Mouse (Mus musculus): ENCODE measurements around the gene Vps37b.
"Not testable (repeated sequence)": the region's sequence is repeated elsewhere in the genome, so short reads cannot be mapped to it uniquely, and the experiment has no call there.

Gene Vps37b

GRCm38 (mm10) chr5:124032001-124032508 lies at the start of gene Vps37b:
Gene Vps37b (minus strand): TSS chr5:124032270.
- no peak for DNase-seq (ENCODE audit: extremely low read depth, low read depth, low spot score)

GRCm38 (mm10) chr5:124079880-124080279 lies 47.8 kb upstream of the Vps37b start:
- no peak for DNase-seq (ENCODE audit: extremely low read depth, low read depth, low spot score)

DNA sequence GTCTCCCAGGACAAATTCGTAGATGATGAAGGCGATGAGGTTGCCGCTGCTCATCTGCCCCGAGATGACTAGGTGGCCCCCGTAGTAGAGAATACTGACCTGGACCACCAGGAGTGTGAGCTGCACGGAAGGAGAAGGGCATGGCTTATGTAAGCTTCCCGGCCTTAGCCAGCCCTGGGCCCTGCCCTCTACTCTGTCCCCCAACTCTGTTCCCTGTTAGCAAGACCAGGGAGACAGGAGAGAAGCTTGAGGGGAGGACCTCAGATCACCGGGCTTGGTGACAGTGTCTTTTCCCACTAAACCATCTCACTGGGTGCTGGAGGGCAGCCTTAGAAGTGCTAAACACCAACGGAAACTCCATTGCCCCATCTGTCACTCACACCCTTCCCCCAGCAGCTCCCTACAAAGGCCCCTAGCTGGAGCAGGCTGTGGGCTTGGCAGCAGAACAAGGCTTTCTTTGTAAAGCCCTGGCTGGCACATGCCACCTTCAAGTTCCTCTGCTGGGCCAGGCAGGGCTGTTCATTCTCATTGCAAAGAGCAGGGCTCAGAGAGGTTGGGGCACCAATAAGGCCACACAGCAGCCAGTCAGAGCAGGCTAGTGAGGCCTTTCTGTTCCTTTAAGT lies 46.8 kb upstream of the Vps37b start:
- no peak for DNase-seq (ENCODE audit: extremely low read depth, low read depth, low spot score)

DNA sequence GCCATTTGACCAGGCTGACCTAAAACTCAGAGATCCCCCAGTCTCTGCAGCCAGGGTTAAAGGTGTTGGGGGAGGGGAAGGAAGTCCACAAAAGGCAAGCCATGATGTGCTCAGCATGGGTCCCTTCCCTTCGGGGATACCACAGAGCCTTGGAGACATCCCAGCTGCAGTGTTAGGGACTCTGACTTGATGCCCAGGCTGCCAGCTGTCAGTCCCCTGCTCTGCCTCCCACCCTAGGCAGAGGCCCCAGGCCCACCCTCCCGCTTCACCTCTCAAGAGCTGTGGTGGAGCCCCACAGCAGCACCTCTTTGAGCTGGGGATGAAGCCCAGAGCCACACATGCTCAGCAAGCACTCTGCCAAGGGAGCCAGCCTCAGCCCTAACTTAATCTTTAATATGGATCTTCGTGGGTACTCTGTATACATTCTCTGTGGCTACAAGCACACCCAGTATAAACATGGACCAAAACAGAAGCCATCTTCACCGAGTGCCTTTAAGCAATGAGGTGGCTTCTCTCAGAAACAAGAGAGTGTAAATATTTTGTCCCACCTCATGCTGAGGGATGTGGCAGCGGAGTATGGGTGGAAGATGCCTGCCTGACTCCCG lies 45.9 kb upstream of the Vps37b start:
- DNase-seq (ENCODE audit: extremely low read depth, low read depth, low spot score): no peak

GRCm38 (mm10) chr5:124077241-124077640 lies 45.2 kb upstream of the Vps37b start:
- DNase-seq (ENCODE audit: extremely low read depth, low read depth, low spot score): no peak

DNA sequence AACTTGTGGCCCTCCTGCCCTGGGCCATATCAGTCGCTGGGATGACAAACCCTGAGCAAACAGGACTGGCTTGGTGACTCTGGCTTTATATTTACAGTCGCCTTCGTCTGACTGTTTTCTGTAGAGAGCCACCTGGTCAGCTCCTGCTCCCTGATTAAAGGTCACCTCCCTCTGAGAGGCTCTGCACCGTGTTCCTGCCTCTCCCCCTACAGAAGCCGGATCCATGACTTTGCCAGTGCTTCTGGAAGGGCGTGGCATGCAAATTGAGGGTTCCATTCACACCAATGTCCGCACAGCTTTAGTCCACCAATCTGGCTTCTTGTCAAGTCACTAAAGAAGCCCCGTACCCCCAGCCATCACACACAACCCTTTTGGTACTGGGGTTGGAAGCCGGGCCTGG lies 44.5 kb upstream of the Vps37b start:
- DNase-seq (ENCODE audit: extremely low read depth, low read depth, low spot score): no peak

DNA sequence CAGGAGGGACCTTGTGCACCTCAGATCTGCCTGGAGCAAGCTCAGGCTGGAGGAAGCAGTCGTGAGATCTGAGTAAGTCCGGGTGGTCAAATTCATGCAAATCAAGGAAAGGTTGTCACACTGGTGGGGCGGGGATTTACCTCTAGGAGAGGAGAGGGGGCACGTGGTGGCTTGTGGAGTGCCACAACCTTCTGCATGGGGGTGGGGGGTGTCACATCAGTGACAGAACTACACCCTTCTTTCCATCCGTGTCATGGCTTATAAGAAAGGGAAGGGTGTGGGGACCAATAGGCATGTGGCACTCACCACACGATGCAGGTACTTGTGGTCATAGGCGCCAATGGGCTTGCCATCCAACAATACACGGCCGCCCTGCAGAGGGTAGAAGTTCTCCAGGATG lies 43.6 kb upstream of the Vps37b start:
- DNase-seq (ENCODE audit: extremely low read depth, low read depth, low spot score): no peak

GRCm38 (mm10) chr5:124074845-124075307 lies 42.8 kb upstream of the Vps37b start:
- DNase-seq (ENCODE audit: extremely low read depth, low read depth, low spot score): no peak

DNA sequence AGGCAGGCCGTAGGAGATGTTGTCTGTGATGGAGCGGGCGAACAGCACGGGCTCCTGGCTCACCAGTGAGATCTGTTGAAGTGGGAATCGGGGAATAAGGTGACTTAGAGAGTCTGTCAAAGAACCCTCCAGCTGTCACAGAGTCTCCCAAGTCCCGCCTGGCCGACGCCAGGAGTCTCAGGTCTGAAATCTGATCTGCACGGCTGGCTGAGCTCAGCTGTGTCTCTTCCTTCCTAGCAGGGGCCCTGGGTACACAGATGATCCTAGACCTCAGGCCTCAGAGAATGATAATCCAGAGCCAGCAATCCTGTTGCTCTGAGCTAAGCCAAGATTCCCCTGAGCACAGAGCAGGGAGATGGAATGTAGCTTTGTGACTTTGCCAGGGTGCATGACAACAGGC lies 41.6 kb upstream of the Vps37b start:
- no peak for DNase-seq (ENCODE audit: extremely low read depth, low read depth, low spot score)

DNA sequence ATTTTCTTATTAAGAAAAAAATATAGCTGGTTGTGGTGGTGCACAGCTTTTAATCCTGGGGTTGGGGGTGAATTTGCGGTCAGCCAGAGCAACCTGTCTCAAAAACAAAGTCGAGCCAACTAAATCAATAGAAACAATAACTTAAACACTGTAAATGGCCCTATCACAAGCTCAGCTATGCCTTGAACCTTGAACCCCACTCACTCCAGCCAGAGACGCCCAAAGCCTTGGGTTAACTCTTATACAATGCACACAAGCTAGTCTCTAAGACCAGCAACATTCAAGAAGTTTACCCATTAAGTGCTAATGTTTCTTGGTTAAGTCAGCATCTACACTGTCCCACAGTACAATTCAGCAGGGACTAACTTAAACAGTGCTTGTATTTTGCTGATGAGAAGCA lies 37.6 kb upstream of the Vps37b start:
- DNase-seq (ENCODE audit: extremely low read depth, low read depth, low spot score): no peak

DNA sequence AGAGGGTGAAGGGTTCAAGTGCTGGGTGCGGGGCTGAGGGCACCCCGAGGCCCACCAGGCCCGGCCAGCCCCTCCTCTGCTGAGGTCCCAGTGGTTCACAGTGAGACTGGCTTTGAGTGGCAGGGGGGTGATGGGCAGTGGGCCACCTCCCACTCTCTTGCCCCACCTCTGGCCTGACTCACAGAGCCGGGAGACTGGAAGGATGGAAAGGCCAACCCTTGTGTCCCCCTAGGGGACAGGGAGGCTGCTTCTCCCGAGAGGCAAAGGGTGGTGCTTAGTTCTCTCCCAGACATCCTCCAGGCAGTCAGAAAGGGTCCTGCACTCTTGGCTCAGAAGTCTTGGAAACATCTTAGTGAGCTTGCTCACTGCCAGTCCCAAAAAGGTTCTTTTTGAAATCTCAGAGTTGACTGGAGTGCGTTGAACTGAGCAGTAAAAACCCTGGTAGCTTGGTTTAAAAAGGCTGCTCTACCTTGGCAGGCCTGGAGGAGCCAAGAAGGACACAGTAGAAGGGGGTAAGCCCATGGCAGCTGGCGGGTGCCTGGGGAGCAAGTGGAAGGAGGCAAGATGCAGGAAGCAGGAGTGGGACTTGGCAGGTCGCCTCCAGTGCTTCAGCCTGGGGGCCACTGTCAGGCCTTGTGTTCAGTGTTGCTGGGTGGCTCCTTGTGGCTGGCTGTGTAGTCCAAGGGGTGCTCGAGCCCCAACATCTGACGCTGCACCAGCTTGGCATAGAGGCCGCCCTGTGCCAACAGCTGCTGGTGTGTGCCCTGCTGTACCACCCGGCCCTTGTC lies 30.2 kb upstream of the Vps37b start:
- DNase-seq (ENCODE audit: extremely low read depth, low read depth, low spot score): no peak

GRCm38 (mm10) chr5:124059677-124060076 lies 27.6 kb upstream of the Vps37b start:
- DNase-seq (ENCODE audit: extremely low read depth, low read depth, low spot score): no peak

GRCm38 (mm10) chr5:124058749-124059148 lies 26.7 kb upstream of the Vps37b start:
- no peak for DNase-seq (ENCODE audit: extremely low read depth, low read depth, low spot score)

GRCm38 (mm10) chr5:124056956-124057355 lies 24.9 kb upstream of the Vps37b start:
- DNase-seq (ENCODE audit: extremely low read depth, low read depth, low spot score): no peak

- DNase-seq (ENCODE audit: extremely low read depth, low read depth, low spot score): no peak
Measured at GRCm38 (mm10) chr5:124056219-124056618, 24.1 kb upstream of the Vps37b start.

- DNase-seq (ENCODE audit: extremely low read depth, low read depth, low spot score): not testable (repeated sequence)
Measured at GRCm38 (mm10) chr5:124052641-124053040, 20.6 kb upstream of the Vps37b start.

GRCm38 (mm10) chr5:124051899-124052491 lies 19.9 kb upstream of the Vps37b start:
- DNase-seq (ENCODE audit: extremely low read depth, low read depth, low spot score): no peak

DNA sequence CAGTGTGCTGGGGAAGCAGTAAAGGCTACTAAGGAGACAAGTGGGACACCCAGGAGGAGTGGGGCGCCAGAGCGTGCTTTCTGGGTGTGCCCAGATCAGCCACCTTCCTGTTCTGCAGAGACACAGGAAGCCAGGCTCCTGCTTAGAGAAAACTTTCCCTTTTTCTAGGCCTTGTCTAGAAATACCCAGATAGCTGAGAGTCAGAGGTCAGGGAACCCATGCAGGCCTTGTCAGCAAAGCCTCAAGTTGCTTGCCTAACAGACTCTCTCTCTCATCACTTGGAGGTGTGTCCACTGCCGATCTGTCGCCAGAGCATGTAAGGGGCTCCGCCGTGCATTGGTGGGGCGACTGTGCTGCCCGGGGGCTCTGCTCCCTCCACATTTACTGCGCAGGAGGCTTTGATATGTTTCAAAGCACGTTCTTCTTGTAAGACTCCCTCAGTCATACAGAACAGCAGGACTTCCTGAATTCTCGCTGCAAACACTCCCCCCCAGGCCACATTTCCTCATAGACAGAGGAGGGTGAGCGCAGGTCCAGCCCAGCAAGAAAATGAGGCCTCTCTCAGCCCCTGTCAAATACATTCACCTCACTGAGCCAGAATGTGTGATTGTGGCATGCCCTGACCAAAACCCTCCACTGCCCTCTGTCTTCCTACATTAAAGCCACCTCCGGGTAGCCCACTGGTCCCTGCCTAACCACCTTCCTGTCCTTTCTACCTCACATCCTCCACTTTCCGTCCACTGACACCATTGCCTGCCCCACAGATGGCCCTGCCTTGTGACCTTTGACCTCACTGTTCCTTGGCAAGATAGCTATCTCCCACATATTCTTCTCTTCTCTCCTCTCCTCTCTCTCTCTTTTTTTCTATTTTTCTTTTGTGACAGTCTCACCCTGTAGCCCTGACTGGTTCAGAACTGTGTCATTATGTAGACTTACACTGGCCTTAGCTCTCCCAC lies 18.3 kb upstream of the Vps37b start:
- no peak for DNase-seq (ENCODE audit: extremely low read depth, low read depth, low spot score)

DNA sequence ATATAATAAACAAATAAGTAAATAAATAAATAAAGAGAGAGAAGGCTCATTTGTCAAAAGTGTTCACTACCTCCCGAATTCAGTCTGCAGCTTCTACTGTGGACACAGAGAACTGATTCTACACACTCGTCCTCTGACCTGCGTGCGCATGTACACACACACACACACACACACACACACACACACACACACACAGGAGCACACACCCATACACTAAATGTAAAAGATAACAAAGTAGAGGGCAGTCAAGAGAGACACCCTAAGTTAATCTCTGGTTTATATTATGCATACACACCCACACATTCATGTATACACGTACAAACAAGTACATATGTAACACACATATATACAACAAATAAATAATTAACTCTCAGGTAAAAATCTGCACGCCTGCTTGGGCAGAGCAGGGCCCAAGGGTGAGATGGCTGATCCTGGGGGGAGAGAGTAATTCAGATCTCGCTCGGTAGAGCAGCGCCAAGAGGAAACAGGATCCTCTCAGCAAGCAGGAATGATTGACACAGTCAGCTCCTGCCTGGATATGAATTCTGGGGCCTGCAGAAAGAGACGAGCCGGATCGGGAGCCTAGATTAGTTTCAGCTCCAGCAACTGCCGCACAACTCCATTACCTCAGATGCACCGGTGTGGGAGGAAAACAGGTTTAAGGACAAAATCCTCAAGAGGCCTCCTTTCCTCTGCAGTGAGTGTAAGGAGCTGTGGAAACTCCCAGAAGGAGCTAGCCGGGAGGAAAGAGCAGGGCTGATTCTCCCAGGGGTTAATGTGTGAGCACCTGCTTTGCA lies 17.4 kb upstream of the Vps37b start:
- DNase-seq (ENCODE audit: extremely low read depth, low read depth, low spot score): no peak
